Mouse (Mus musculus): ENCODE measurements at regions not wholly inside any gene's neighbourhood (a gene's known extent, or its start where the extent isn't known, plus 50 kb on each side); places are given as distances from the start of the nearest gene placed in this dataset.

- DNase-seq (ENCODE audit: extremely low read depth, low read depth) = no peak
Observed at GRCm38 (mm10) chr5:75466941-75467340, 107.8 kb upstream of the Kit start.

- no peak for DNase-seq (ENCODE audit: extremely low read depth, low read depth)
Observed at GRCm38 (mm10) chr5:75467916-75468315, 106.8 kb upstream of the Kit start.

GRCm38 (mm10) chr5:75471010-75471409, 103.7 kb upstream of the Kit start:
- no peak for DNase-seq (ENCODE audit: extremely low read depth, low read depth)

GRCm38 (mm10) chr5:75472484-75472883, 102.2 kb upstream of the Kit start:
- DNase-seq (ENCODE audit: extremely low read depth, low read depth) = no peak

GRCm38 (mm10) chr5:75475414-75475813, 99.3 kb upstream of the Kit start:
- DNase-seq (ENCODE audit: extremely low read depth, low read depth) = no peak

GRCm38 (mm10) chr5:75478499-75478898, 96.2 kb upstream of the Kit start:
- no peak for DNase-seq (ENCODE audit: extremely low read depth, low read depth)

GRCm38 (mm10) chr5:75479149-75479548, 95.6 kb upstream of the Kit start:
- no peak for DNase-seq (ENCODE audit: extremely low read depth, low read depth)

GRCm38 (mm10) chr5:75481595-75481994, 93.1 kb upstream of the Kit start:
- no peak for DNase-seq (ENCODE audit: extremely low read depth, low read depth)

- DNase-seq (ENCODE audit: extremely low read depth, low read depth) = no peak
Observed at GRCm38 (mm10) chr5:75484330-75484729, 90.4 kb upstream of the Kit start.

- no peak for DNase-seq (ENCODE audit: extremely low read depth, low read depth)
Observed at GRCm38 (mm10) chr5:75490806-75491205, 83.9 kb upstream of the Kit start.

GRCm38 (mm10) chr5:75494143-75494542, 80.6 kb upstream of the Kit start:
- no peak for DNase-seq (ENCODE audit: extremely low read depth, low read depth)

GRCm38 (mm10) chr5:75499053-75499452, 75.7 kb upstream of the Kit start:
- DNase-seq (ENCODE audit: extremely low read depth, low read depth) = no peak

GRCm38 (mm10) chr5:75499695-75500094, 75.0 kb upstream of the Kit start:
- DNase-seq (ENCODE audit: extremely low read depth, low read depth) = no peak

GRCm38 (mm10) chr5:75500654-75501416, 73.9 kb upstream of the Kit start:
- no peak for DNase-seq (ENCODE audit: extremely low read depth, low read depth)

- no peak for DNase-seq (ENCODE audit: extremely low read depth, low read depth)
Observed at GRCm38 (mm10) chr5:75503673-75504072, 71.0 kb upstream of the Kit start.

GRCm38 (mm10) chr5:75512521-75513422, 61.9 kb upstream of the Kit start:
- no peak for DNase-seq (ENCODE audit: extremely low read depth, low read depth)

- no peak for DNase-seq (ENCODE audit: extremely low read depth, low read depth)
Observed at GRCm38 (mm10) chr5:75518213-75518612, 56.5 kb upstream of the Kit start.

- DNase-seq (ENCODE audit: extremely low read depth, low read depth) = no peak
Observed at GRCm38 (mm10) chr5:75523041-75523678, 51.6 kb upstream of the Kit start.
